Mouse (Mus musculus): ENCODE results near the gene Tmbim1. TPM values are rescaled to one million over a fixed set of nuclear protein-coding genes. Genes with fewer than 3 reads are reported as not detected.
A peak's percentile ranks its signal among the peaks of the same experiment; 100 is the strongest.

The Tmbim1 gene
- polyA plus RNA-seq, 1 experiment from 2014 or later: 149 TPM

DNA sequence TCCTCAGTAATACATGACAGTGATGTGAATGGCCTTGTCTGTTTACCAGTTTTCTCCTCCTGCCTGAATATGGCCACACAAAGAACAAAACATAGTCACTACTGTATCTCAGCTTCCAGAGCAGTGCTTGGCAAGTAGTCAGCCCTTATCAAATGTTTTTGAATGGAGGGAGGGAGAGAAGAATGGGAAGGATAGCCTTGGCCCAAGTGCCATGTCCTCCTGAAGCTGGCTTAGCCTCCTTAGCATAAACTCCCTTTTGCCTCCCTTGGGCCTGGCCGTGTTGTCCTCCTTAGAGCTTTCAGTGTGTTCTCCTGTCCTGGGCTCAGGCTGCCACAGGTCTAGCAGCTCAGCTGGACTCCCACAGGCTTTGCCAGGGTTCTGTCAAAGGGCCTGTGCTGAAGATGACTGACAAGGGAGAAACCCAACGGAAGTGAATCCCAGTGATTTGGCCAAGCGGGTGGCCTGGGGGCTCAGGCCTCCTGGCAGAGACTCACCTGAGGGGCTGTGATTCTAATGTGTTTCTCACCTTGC, 31.9 kb upstream of the Tmbim1 start:
- 78% methylated on average over 3 of the region's 3 CpGs for WGBS
- no peak overlapping the region for H3K27ac ChIP-seq (ENCODE audit: low read length)
- H3K36me3 ChIP-seq (ENCODE audit: insufficient read depth, low read length): no peaks in the 10 kb centered on the region
- no peak for TF ChIP-seq EP300 (IDR thresholded peaks at IDR 0.05)
- TF ChIP-seq CTCF (IDR thresholded peaks at IDR 0.05): no peak
- H3K9ac ChIP-seq (replicated peaks; ENCODE audit: low read depth): no peak overlapping the region
- no peak overlapping the region for H3K4me3 ChIP-seq (ENCODE audit: low read depth, low read length)
- H3K4me1 ChIP-seq (ENCODE audit: insufficient read depth, low read depth, low read length): peaks cover 4% of the 10 kb centered on the region; the same call in 1 of the 2 replicates
- ATAC-seq (no peak), DNase-seq (ENCODE audit: low spot score) (no peak)
- H3K27me3 ChIP-seq (replicated peaks; ENCODE audit: insufficient read depth, low read length): no peaks in the 10 kb centered on the region
- no peak overlapping the region for H3K4me2 ChIP-seq (replicated peaks; ENCODE audit: low read depth, low read length)
- H3K9me3 ChIP-seq (ENCODE audit: low read length): no peaks in the 10 kb centered on the region

DNA sequence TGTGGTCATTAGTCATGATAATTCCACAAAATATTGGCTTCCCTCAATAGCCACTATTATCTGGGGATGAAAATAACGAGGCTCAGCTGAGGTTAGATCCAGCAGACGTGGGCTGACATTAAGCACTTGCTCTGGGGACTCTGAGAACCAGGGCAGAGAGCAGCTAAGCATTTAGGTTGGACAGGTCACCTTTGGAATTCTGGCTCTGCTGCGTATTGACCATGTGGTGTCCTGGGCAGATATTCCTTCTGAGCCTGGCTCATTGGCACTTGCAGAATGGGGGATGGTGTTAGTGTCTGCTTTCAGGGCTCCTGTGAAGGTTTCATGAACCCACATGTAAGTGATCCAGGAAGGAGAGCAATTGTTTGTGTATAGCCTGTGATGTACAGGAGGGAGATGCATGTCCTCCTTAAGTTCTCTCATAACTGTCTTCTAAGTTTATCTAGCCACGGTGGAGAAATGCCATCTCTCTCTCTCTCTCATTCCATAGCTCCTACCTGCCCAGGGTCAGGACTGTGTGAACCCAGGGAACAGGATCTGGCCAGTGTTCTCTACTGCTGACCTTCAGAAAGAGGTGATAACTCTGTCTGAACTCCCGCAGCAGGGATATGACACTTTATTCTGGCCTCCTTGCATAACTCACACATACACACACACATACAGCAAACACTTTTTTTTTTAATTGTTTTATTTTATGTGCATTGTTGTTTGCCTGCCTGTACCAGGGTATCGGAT, 30.2 kb upstream of the Tmbim1 start:
- ATAC-seq: no peak
- H3K9ac ChIP-seq (replicated peaks; ENCODE audit: low read depth): no peak overlapping the region
- H3K27ac ChIP-seq (ENCODE audit: low read length): no peak overlapping the region
- H3K36me3 ChIP-seq (ENCODE audit: insufficient read depth, low read length): no peaks in the 10 kb centered on the region
- 92% methylated on average over 6 of the region's 6 CpGs for WGBS
- no peaks in the 10 kb centered on the region for H3K27me3 ChIP-seq (replicated peaks; ENCODE audit: insufficient read depth, low read length)
- no peak for DNase-seq (ENCODE audit: low spot score)
- no peak overlapping the region for H3K4me3 ChIP-seq (ENCODE audit: low read depth, low read length)
- H3K4me1 ChIP-seq (ENCODE audit: insufficient read depth, low read depth, low read length): peaks cover 18% of the 10 kb centered on the region
- H3K4me2 ChIP-seq (replicated peaks; ENCODE audit: low read depth, low read length): no peak overlapping the region
- no peak for TF ChIP-seq EP300 (IDR thresholded peaks at IDR 0.05)
- no peaks in the 10 kb centered on the region for H3K9me3 ChIP-seq (ENCODE audit: low read length)

DNA sequence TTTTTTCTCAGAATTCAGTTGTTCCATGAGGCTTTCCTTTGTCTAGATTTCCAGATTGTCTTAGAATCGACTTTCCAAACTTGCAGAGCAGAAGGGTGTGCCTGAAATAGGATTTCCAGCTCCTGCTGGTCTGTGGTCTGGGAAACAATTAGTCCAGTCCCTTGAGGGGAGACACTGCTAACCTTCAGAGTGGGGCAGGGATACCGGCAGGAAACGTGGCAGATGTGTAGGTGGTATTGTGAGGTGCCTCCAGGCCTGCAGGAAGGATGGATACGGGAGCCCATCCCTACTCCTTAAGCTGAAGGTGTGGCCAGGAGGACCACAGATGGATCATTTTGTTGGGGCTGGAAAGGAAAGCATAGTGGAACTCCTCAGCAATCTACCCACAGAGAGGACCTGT, 29.6 kb upstream of the Tmbim1 start:
- DNase-seq (ENCODE audit: low spot score) (no peak), ATAC-seq (no peak)
- no peak overlapping the region for H3K9ac ChIP-seq (replicated peaks; ENCODE audit: low read depth)
- TF ChIP-seq CTCF (IDR thresholded peaks at IDR 0.05) (no peak), EP300 (IDR thresholded peaks at IDR 0.05) (no peak)
- 68% methylated on average over 4 of the region's 4 CpGs for WGBS
- H3K27me3 ChIP-seq (replicated peaks; ENCODE audit: insufficient read depth, low read length): no peaks in the 10 kb centered on the region
- H3K9me3 ChIP-seq (ENCODE audit: low read length): no peaks in the 10 kb centered on the region
- H3K4me1 ChIP-seq (ENCODE audit: insufficient read depth, low read depth, low read length): peaks cover 19% of the 10 kb centered on the region
- H3K36me3 ChIP-seq (ENCODE audit: insufficient read depth, low read length): no peaks in the 10 kb centered on the region
- no peak overlapping the region for H3K4me3 ChIP-seq (ENCODE audit: low read depth, low read length)
- H3K27ac ChIP-seq (ENCODE audit: low read length): no peak overlapping the region
- no peak overlapping the region for H3K4me2 ChIP-seq (replicated peaks; ENCODE audit: low read depth, low read length)

DNA sequence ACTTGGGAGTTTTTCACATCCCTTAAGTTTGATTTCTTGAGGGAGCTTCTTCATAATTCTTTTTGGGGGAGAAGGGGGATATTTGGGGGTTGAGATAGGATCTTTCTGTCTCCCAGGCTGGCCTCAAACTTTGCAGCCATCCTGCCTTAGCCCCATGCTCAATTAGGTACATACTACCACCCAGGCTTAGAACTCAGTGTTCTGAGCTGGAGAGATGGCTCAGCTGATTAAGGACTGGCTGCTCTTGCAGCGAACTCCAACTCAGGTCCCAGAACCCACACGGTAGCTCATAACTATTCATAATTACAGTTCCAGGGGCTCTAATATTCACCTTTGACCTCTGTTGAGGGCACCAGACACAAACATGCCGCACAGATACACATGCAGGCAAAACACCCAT, 29.2 kb upstream of the Tmbim1 start:
- WGBS: 87% methylated on average over 3 of the region's 3 CpGs
- no peak for DNase-seq (ENCODE audit: low spot score)
- H3K9me3 ChIP-seq (ENCODE audit: low read length): no peaks in the 10 kb centered on the region
- H3K27me3 ChIP-seq (replicated peaks; ENCODE audit: insufficient read depth, low read length): no peaks in the 10 kb centered on the region
- H3K4me3 ChIP-seq (ENCODE audit: low read depth, low read length): no peak overlapping the region
- ATAC-seq: no peak
- H3K4me1 ChIP-seq (ENCODE audit: insufficient read depth, low read depth, low read length): peaks cover 19% of the 10 kb centered on the region
- H3K4me2 ChIP-seq (replicated peaks; ENCODE audit: low read depth, low read length): no peak overlapping the region
- no peaks in the 10 kb centered on the region for H3K36me3 ChIP-seq (ENCODE audit: insufficient read depth, low read length)
- no peak for TF ChIP-seq CTCF (IDR thresholded peaks at IDR 0.05)
- no peak for TF ChIP-seq EP300 (IDR thresholded peaks at IDR 0.05)
- no peak overlapping the region for H3K9ac ChIP-seq (replicated peaks; ENCODE audit: low read depth)
- H3K27ac ChIP-seq (ENCODE audit: low read length): no peak overlapping the region

DNA sequence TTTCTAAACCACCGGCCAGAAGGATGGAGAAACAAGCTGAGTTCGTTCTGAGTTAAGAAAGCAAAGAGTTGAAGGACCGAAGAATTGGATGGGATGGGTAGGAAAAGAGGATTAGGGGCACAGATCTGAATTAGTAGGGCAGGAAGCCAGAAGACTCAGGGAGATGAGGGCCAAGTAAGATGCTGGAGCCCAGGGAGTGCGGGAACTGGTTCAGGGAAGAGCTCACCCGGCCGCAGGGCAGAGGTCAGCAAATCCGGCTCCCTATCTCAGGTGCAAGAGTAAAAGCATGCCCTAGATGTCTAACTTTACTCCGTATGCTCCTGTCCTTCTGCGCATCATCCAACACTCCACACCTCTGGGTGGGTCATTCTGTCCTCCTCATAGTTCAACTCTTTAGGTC, 27.5 kb upstream of the Tmbim1 start:
- H3K9me3 ChIP-seq (ENCODE audit: low read length): no peaks in the 10 kb centered on the region
- peak overlapping the region; percentile 72 for H3K27ac ChIP-seq (ENCODE audit: low read length)
- TF ChIP-seq CTCF (IDR thresholded peaks at IDR 0.05) (no peak), EP300 (IDR thresholded peaks at IDR 0.05) (no peak)
- no peak for ATAC-seq
- 0 out of 2 replicates have a peak overlapping the region, but pooled peaks have one; percentile 26 for H3K9ac ChIP-seq (replicated peaks; ENCODE audit: low read depth)
- peak overlapping the region; percentile 78 for H3K4me2 ChIP-seq (replicated peaks; ENCODE audit: low read depth, low read length)
- H3K36me3 ChIP-seq (ENCODE audit: insufficient read depth, low read length): no peaks in the 10 kb centered on the region
- DNase-seq (ENCODE audit: low spot score): peak; percentile 11
- peak overlapping the region; percentile 41 for H3K4me3 ChIP-seq (ENCODE audit: low read depth, low read length)
- WGBS: 2% methylated on average over 9 of the region's 9 CpGs
- H3K4me1 ChIP-seq (ENCODE audit: insufficient read depth, low read depth, low read length): peaks cover 19% of the 10 kb centered on the region
- H3K27me3 ChIP-seq (replicated peaks; ENCODE audit: insufficient read depth, low read length): no peaks in the 10 kb centered on the region

DNA sequence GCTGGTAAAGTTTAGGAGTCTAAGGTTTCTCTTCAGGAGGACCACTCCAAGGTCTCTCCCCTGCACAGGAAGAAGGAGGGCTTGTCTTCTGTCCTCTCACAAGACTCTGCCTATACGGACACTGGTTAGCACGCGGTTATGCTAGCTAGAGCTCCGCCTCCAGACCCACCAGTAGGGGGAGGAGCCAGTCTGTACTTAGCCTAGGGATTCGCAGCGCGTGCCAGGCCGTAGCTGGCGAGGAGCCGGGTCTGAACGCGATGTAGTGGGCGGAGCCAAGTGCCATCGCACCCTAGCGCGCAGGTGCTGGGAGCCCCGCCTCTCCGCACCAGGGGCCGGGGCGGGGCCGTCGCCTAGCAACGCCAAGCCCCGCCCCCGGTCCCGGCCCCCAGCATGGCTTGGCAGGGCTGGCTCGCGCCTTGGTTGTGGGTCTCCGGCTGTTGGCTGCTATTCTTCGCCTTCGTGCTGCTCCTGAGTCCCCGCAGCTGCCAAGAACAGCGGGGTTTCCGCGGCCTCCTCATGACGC, 26.9 kb upstream of the Tmbim1 start:
- DNase-seq (ENCODE audit: low spot score) (peak; percentile 97), ATAC-seq (peak; percentile 94)
- Histone ChIP-seq H3K4me1 (ENCODE audit: insufficient read depth, low read depth, low read length) (peaks cover 19% of the 10 kb centered on the region), H3K27me3 (replicated peaks; ENCODE audit: insufficient read depth, low read length) (no peaks in the 10 kb centered on the region), H3K27ac (ENCODE audit: low read length) (peak overlapping the region; percentile 72), H3K9ac (replicated peaks; ENCODE audit: low read depth) (no peak overlapping the region), H3K36me3 (ENCODE audit: insufficient read depth, low read length) (no peaks in the 10 kb centered on the region), H3K4me3 (ENCODE audit: low read depth, low read length) (peak overlapping the region; percentile 41), H3K9me3 (ENCODE audit: low read length) (no peaks in the 10 kb centered on the region), H3K4me2 (replicated peaks; ENCODE audit: low read depth, low read length) (peak overlapping the region; percentile 78)
- TF ChIP-seq EP300 (IDR thresholded peaks at IDR 0.05): no peak
- TF ChIP-seq CTCF (IDR thresholded peaks at IDR 0.05): peak; percentile 65
- under 1% methylated on average over 34 of the region's 36 CpGs for WGBS
